Mouse (Mus musculus): ENCODE measurements around the gene Pakap.

DNA sequence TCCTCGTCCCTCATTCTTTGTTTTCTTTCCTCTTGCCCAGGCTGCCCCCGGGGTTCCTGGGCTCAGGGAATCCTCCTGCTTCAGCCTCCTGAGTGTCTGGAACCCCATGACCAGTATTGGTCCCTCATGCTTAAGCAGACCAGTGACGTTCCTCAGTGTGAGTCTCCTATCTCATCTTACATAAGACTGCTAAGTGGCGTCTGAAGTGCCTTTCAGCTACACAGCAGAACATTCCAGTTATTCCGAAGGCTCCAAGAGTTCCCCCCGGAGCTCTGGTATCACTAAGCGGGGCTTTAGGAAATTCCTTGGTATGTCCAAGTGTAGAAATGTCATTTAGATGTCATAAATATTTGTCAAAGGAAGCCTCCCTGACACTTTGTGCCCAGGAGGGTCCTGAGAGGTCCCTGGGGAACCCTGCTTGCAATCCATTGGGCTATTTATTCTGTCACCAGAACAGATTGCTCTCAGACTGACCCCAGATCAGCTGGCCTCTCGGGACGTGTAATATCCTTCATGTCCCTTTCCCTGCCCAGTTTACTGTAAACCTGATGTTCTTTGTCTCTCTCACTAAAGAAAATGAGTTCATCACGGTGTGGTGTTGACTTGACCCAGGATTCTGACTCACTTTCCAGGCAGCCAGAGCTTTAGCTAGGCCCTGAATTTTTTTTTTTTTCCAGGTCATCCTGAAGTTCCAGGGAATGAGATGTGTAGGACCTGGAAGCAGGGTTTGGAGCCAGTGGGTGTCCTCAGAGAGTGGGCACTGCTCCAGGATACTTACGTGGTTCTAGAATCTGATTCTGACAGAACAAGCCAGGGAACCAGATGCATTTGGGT is 274.7 kb downstream of the Pakap start:
- TF ChIP-seq CTCF (IDR thresholded peaks at IDR 0.05; ENCODE audit: low read depth, low read length) = no peak
- TF ChIP-seq GATA1 (IDR thresholded peaks at IDR 0.05; ENCODE audit: borderline replicate concordance, low read length) = no peak
- TF ChIP-seq TAL1 (conservative IDR thresholded peaks at IDR 0.05; ENCODE audit: low read depth, low read length) = no peak
- TF ChIP-seq POLR2AphosphoS5 (IDR thresholded peaks at IDR 0.05; ENCODE audit: insufficient replicate concordance, low read depth, low read length) = no peak
- no peak for TF ChIP-seq GATA2 (IDR thresholded peaks at IDR 0.05; ENCODE audit: borderline replicate concordance, low read depth, low read length)

All from G1E (cell line).